Mouse (Mus musculus) heart, postnatal 0 days (tissue): ENCODE results near the gene Vat1. TPM values are rescaled to one million over a fixed set of nuclear protein-coding genes. Genes with fewer than 3 reads are reported as not detected.

Source experiments
- ATAC-seq: fragments of 200-750 bp; cut with Nextera tagmentation; 2 replicates; pipeline ENCODE4 v1.8.0; 2017; ENCODE audit warnings: low read depth, moderate number of reproducible peaks, moderate library complexity; ENCODE audit not compliant: insufficient read depth
- DNase-seq: peaks from one replicate; pipeline ENCODE4 v3.0.0-alpha.2; 2016; ENCODE audit warnings: low spot score
- H3K27ac ChIP-seq: fragments of 300-500 bp; sonication (generic); 2 replicates; pipeline ENCODE4 v1.5.1; 2014; ENCODE audit warnings: low read depth, mild to moderate bottlenecking
- H3K27me3 ChIP-seq: fragments of 300-500 bp; sonication (generic); 2 replicates; pipeline ENCODE4 v1.6.1; 2014; ENCODE audit warnings: low read length, mixed read lengths; ENCODE audit not compliant: control insufficient read depth, insufficient read depth
- H3K36me3 ChIP-seq: fragments of 300-500 bp; sonication (generic); replicated peaks from 2 replicates; pipeline ENCODE4 v1.6.1; 2014; ENCODE audit warnings: low read length, mixed read lengths; ENCODE audit not compliant: control insufficient read depth, insufficient read depth
- H3K4me1 ChIP-seq: fragments of 300-500 bp; sonication (generic); 2 replicates; pipeline ENCODE4 v1.6.1; 2014; ENCODE audit warnings: antibody characterized with exemption; ENCODE audit not compliant: control insufficient read depth, insufficient read depth
- H3K4me2 ChIP-seq: fragments of 300-500 bp; sonication (generic); 2 replicates; pipeline ENCODE4 v1.6.1; 2014; ENCODE audit warnings: low read depth, mild to moderate bottlenecking, low read length, moderate library complexity
- H3K4me3 ChIP-seq: fragments of 300-500 bp; sonication (generic); 2 replicates; pipeline ENCODE4 v1.5.1; 2014; ENCODE audit warnings: low read depth, low read length
- H3K9ac ChIP-seq: fragments of 300-500 bp; sonication (generic); replicated peaks from 2 replicates; pipeline ENCODE4 v1.6.1; 2014; ENCODE audit warnings: low read depth, low read length, mixed read lengths
- H3K9me3 ChIP-seq: fragments of 300-500 bp; sonication (generic); replicated peaks from 2 replicates; pipeline ENCODE4 v1.6.1; 2016; ENCODE audit warnings: low read length; ENCODE audit not compliant: control insufficient read depth
- CTCF ChIP-seq: IDR thresholded peaks from 2 replicates; pipeline ENCODE4 v1.5.1; 2016; ENCODE audit warnings: antibody characterized with exemption, control low read depth, low read depth
- EP300 ChIP-seq: IDR thresholded peaks from 2 replicates; pipeline ENCODE4 v1.6.1; 2016; ENCODE audit warnings: antibody characterized with exemption, low read depth
- WGBS: fragments of 180-500 bp; shearing (Covaris S2); extraction: QIAGEN DNeasy Blood & Tissue Kit; methylation state at CpG from one replicate; pipeline ENCODE4 v1.1.7; 2014; 5-methylcytosine and 5-hydroxymethylcytosine counted together
- polyA plus RNA-seq: library from polyadenylated mRNA; unstranded; fragments of >200 nt; fragmentation: Nextera tagmentation; extraction: Ambion mirVana; gene quantifications from 2 replicates; pipeline ENCODE4 v1.2.1, GENCODE M21; 2015
- total RNA-seq: library from RNA; depleted of rRNA; stranded (reverse); fragments of >200 nt; gene quantifications from 2 replicates; pipeline ENCODE4 v1.2.3, GENCODE M21; 2014; ENCODE audit warnings: low replicate concordance

Gene Vat1
- total and polyA plus RNA-seq, 2 experiments from 2014 or later: 19.7 to 82.0 TPM

GRCm38 (mm10) chr11:101431327-101431726 lies 34.7 kb downstream of the Vat1 start:
- no peak for DNase-seq
- no peak overlapping the region for H3K27ac ChIP-seq
- 84% methylated on average over 9 of the region's 9 CpGs for WGBS
- peaks cover 59% of the 10 kb centered on the region for H3K36me3 ChIP-seq
- H3K4me2 ChIP-seq: no peak overlapping the region
- H3K9ac ChIP-seq: no peak overlapping the region
- TF ChIP-seq EP300: no peak
- TF ChIP-seq CTCF: no peak
- ATAC-seq: no peak
- H3K4me1 ChIP-seq: peaks cover under 1% of the 10 kb centered on the region; the same call in 1 of the 2 replicates
- H3K4me3 ChIP-seq: no peak overlapping the region
- no peaks in the 10 kb centered on the region for H3K27me3 ChIP-seq
- H3K9me3 ChIP-seq: no peaks in the 10 kb centered on the region

- DNase-seq: no peak
- 48% methylated on average over 8 of the region's 8 CpGs for WGBS
- H3K27ac ChIP-seq: no peak overlapping the region
- peak overlapping the region; percentile 97 for H3K4me3 ChIP-seq
- no peak overlapping the region for H3K9ac ChIP-seq
- no peaks in the 10 kb centered on the region for H3K9me3 ChIP-seq
- no peaks in the 10 kb centered on the region for H3K27me3 ChIP-seq
- H3K36me3 ChIP-seq: peaks cover 22% of the 10 kb centered on the region
- TF ChIP-seq EP300 (no peak), CTCF (no peak)
- peak overlapping the region; percentile 99 for H3K4me2 ChIP-seq
- H3K4me1 ChIP-seq: peaks cover 9% of the 10 kb centered on the region
- ATAC-seq: no peak
Measured at GRCm38 (mm10) chr11:101426165-101426564, 39.9 kb downstream of the Vat1 start.

GRCm38 (mm10) chr11:101424925-101425813 lies 40.9 kb downstream of the Vat1 start, which contains the start of the genes Rundc1 and Ptges3l:
Rundc1 (plus strand) TSS chr11:101425085.
Ptges3l (minus strand) TSS chr11:101425333.
- TF ChIP-seq CTCF (peak; percentile 30; the same call in 1 of the 2 replicates), EP300 (no peak)
- WGBS: under 1% methylated on average over 69 of the region's 81 CpGs

GRCm38 (mm10) chr11:101424105-101424851 lies 41.8 kb downstream of the Vat1 start, which contains the start of gene Gm27029:
Gm27029 (minus strand) TSS chr11:101424796.
- Histone ChIP-seq H3K4me2 (peak within 1 kb of the TSS; percentile 99), H3K27ac (peak within 1 kb of the TSS; percentile 96), H3K36me3 (peaks cover 12% of the 10 kb centered on the region; the same call in 1 of the 2 replicates), H3K4me3 (peak within 1 kb of the TSS; percentile 97), H3K27me3 (no peaks in the 10 kb centered on the region), H3K4me1 (peaks cover 9% of the 10 kb centered on the region), H3K9me3 (no peaks in the 10 kb centered on the region), H3K9ac (peak within 1 kb of the TSS; percentile 88)
- ATAC-seq (peak; percentile 83), DNase-seq (peak; percentile 89)
- under 1% methylated on average over 23 of the region's 23 CpGs for WGBS
- TF ChIP-seq CTCF (no peak), EP300 (no peak)

More at GRCm38 (mm10) chr11:101424925-101425813, 40.9 kb downstream of the Vat1 start, which contains the start of the genes Rundc1 and Ptges3l:
- peak within 1 kb of the TSS; percentile 97 for H3K4me3 ChIP-seq
- peaks cover 13% of the 10 kb centered on the region for H3K36me3 ChIP-seq
- H3K27ac ChIP-seq: peak within 1 kb of the TSS; percentile 96
- peaks cover 9% of the 10 kb centered on the region for H3K4me1 ChIP-seq
- H3K4me2 ChIP-seq: peak within 1 kb of the TSS; percentile 99
- peak; percentile 91 for ATAC-seq
- DNase-seq: peak; percentile 97
- H3K9me3 ChIP-seq: no peaks in the 10 kb centered on the region
- H3K27me3 ChIP-seq: no peaks in the 10 kb centered on the region
- peak within 1 kb of the TSS; percentile 88 for H3K9ac ChIP-seq

- Histone ChIP-seq H3K9me3 (no peaks in the 10 kb centered on the region), H3K27me3 (no peaks in the 10 kb centered on the region), H3K4me1 (0 out of 2 replicates have a peak, but pooled peaks cover 8% of the 10 kb centered on the region), H3K36me3 (peaks cover 12% of the 10 kb centered on the region; the same call in 1 of the 2 replicates), H3K4me3 (no peak overlapping the region), H3K9ac (no peak overlapping the region), H3K4me2 (no peak overlapping the region), H3K27ac (no peak overlapping the region)
- 83% methylated on average over 5 of the region's 5 CpGs for WGBS
- no peak for DNase-seq
- ATAC-seq: no peak
- TF ChIP-seq EP300 (no peak), CTCF (no peak)
Measured at GRCm38 (mm10) chr11:101420148-101420547, 45.9 kb downstream of the Vat1 start.
